Mouse (Mus musculus): ENCODE measurements around the gene Foxl2.

Foxl2 gene

DNA sequence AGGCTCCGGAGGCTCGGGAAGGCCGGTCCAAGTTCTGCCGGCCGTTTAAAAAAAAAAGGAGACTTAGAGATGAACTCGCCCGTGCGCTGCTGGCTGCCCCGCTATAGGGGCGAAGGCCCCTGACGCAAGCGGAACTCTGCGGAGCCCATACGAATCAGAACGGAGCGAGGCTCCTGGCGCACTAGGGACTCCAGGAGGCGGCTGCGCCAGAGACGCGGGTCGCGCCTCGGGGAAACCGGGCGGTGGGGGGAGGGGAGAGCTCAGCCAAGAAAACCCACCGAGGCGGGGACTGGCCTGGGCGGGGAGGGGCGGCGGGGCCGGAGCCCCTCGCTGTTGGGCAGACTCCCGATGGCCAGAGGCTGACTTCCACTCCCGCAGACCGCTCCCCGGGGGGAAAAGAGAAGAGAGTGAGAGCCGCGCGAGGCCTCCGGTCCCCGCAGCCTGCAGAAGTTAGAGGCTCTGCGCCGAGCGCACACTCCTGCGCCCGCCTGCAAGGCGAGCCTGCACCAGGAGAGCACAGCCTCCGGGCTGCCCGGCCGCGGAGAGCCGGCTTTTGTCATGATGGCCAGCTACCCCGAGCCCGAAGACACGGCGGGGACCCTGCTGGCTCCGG lies at the start of gene Foxl2:
Gene Foxl2, plus strand, starts transcription at position 186 of the 613 bp plus-strand sequence.
- in situ Hi-C loops (cut with MboI; ENCODE audit: unreplicated experiment in 2 of 2), result loop anchor here in 1 of 2 experiments (25.0 kb wide), 1 partner anchor 543 kb away; the partner anchor contains the start of gene Rbp1

- in situ Hi-C loops (cut with MboI; ENCODE audit: unreplicated experiment in 2 of 2), result no loop called here
Observed at GRCm38 (mm10) chr9:98920629-98921523, 34.2 kb upstream of the Foxl2 start.

- in situ Hi-C loops (cut with MboI; ENCODE audit: unreplicated experiment in 2 of 2), result no loop called here
Observed at GRCm38 (mm10) chr9:98923119-98923518, 32.0 kb upstream of the Foxl2 start.

- in situ Hi-C loops (cut with MboI; ENCODE audit: unreplicated experiment in 2 of 2), result no loop called here
Observed at GRCm38 (mm10) chr9:98924183-98924582, 30.9 kb upstream of the Foxl2 start.

GRCm38 (mm10) chr9:98929496-98929895 lies 25.6 kb upstream of the Foxl2 start:
- in situ Hi-C loops (cut with MboI; ENCODE audit: unreplicated experiment in 2 of 2), result no loop called here

- in situ Hi-C loops (cut with MboI; ENCODE audit: unreplicated experiment in 2 of 2), result no loop called here
Observed at GRCm38 (mm10) chr9:98932931-98933330, 22.2 kb upstream of the Foxl2 start.

DNA sequence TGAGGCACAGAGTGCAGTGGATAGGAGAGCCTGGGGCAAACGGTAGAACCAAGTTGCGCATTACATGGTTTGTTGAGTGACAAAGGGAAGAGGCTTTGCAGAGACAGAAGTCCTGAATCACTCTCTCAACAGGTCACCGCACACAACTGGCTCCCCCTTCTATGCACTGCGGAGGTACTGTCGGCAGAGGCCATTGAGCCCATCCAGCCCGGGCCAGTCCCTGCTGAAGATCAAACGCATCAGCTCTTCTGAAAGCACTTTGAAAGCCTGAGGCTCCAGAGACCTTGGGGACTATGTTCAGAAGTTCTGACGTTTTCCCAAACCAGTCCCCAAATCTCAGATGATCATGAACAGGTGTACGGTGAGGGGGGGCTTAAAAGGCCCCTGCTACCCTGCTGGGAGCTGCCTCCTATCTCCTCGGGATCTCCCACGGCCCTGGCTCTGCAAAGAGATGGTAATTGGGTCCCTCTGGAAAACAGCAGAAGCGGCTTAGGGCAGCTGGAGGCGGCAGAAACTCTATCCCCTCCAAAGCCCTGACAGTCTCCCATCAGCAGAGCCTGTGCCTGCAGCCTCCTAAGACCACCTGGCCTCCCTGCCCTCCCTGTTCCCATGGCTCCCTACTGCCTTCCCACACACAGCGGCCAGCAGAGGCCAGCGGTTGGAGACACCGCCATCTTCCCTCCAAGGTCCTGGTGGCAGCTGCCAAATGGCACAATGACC lies 19.7 kb upstream of the Foxl2 start:
- in situ Hi-C loops (cut with MboI; ENCODE audit: unreplicated experiment in 2 of 2), result no loop called here

- in situ Hi-C loops (cut with MboI; ENCODE audit: unreplicated experiment in 2 of 2), result no loop called here
Observed at GRCm38 (mm10) chr9:98939290-98939689, 15.8 kb upstream of the Foxl2 start.

GRCm38 (mm10) chr9:98952171-98953050 lies 2.7 kb upstream of the Foxl2 start:
- in situ Hi-C loops (cut with MboI; ENCODE audit: unreplicated experiment in 2 of 2), result loop anchor here in 1 of 2 experiments (25.0 kb wide), 1 partner anchor 540 kb away; the partner anchor contains the start of gene Rbp1

DNA sequence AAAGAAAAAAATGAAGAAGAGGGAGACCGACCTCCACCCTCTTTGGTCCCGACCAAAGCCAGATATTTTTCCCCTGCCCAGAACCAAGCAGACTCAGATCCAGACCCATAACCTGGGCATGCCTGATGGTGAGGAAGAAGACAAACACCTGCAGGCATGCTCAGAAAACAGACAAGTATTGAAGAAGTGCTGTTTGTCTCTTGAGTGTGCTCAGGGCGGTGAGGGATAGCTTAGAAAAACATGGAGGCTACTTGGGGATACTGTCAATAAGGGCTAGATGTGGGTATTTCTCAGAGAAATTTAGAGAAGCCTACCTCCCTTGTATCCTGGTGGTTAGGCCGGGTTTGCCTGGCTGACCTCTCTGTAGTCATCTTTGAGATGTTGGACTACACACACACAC lies 1.8 kb upstream of the Foxl2 start:
- in situ Hi-C loops (cut with MboI; ENCODE audit: unreplicated experiment in 2 of 2), result loop anchor here in 1 of 2 experiments (25.0 kb wide), 1 partner anchor 541 kb away; the partner anchor contains the start of gene Rbp1

GRCm38 (mm10) chr9:98953830-98954229 lies 1.3 kb upstream of the Foxl2 start:
- in situ Hi-C loops (cut with MboI; ENCODE audit: unreplicated experiment in 2 of 2), result loop anchor here in 1 of 2 experiments (25.0 kb wide), 1 partner anchor 542 kb away; the partner anchor contains the start of gene Rbp1

GRCm38 (mm10) chr9:98954391-98955102 lies 541 bp upstream of the Foxl2 start:
- in situ Hi-C loops (cut with MboI; ENCODE audit: unreplicated experiment in 2 of 2), result loop anchor here in 1 of 2 experiments (25.0 kb wide), 1 partner anchor 542 kb away; the partner anchor contains the start of gene Rbp1

GRCm38 (mm10) chr9:98955716-98956224 lies 682 bp downstream of the Foxl2 start:
- in situ Hi-C loops (cut with MboI; ENCODE audit: unreplicated experiment in 2 of 2), result loop anchor here in 1 of 2 experiments (25.0 kb wide), 1 partner anchor 543 kb away; the partner anchor contains the start of gene Rbp1

- in situ Hi-C loops (cut with MboI; ENCODE audit: unreplicated experiment in 2 of 2), result loop anchor here in 1 of 2 experiments (25.0 kb wide), 1 partner anchor 544 kb away; the partner anchor contains the start of gene Rbp1
Observed at GRCm38 (mm10) chr9:98956591-98957381, 1.7 kb downstream of the Foxl2 start.

DNA sequence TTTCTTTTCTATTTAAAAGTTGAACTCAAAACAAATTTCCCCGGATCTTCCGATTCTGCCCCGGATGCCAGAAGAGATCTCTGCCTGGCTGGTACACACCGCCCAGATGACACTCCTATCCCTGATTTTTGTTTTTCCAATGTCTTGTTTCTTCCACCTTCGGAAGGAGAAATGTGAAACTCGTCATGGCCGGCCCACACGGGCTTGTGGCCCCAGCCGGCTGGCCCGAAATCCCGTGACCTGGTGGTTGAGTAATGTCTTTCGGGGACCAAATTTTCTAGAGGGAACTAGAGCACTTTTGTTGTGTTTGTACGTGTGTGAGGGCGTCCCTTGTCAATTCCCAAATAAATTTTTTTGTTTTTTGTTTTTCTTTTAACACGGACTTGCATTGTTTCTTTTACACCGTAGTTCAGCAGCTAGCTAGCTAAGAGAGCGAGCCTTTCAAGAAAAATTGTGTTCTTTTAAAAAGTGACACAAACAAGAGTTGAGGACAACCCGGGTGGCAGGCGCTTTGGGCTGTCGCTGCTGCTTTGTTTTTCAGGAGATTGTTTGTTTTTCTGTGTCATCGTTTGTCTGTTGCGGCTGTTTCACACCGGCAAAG lies 2.8 kb downstream of the Foxl2 start:
- in situ Hi-C loops (cut with MboI; ENCODE audit: unreplicated experiment in 2 of 2), result loop anchor here in 1 of 2 experiments (25.0 kb wide), 1 partner anchor 546 kb away; the partner anchor contains the start of gene Rbp1

DNA sequence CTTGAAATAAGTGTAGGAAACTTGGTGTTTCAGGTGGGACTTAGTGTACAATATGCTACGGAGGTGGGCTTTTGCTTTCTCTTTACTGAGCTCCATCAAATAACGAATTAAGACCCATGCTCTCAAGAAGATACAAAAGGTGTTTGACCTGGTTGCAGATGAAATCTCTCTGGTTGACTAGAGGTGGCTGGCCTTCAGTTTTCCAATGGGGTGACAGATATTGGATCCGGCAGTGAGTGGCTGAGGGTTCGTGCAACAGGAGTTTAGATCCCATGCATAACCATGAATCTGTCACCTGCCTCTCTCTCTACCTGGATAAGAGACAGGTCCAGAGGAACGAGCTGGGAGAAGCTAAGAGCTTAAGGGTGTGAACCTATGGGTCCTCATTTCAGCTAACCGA lies 3.5 kb downstream of the Foxl2 start:
- in situ Hi-C loops (cut with MboI; ENCODE audit: unreplicated experiment in 2 of 2), result loop anchor here in 1 of 2 experiments (25.0 kb wide), 1 partner anchor 546 kb away; the partner anchor contains the start of gene Rbp1

DNA sequence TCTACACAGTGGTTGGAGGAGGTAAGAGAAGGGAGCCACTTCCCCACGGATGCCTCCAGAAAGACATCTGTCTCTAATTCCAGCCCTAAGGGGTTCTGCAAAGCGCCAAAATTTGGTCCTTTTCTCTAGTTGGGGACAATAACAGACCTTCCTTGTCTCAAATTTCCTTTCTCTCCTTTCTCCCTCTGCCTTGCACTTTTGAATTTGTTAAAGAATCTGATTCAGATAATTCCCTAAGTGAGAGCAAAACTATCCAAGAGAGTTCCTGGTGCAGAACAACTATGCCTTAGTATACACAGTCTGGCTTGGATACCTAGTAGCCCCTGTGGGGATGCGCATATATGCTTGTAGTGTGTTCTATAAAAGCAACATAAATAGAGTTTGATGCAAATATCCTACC lies 4.8 kb downstream of the Foxl2 start:
- in situ Hi-C loops (cut with MboI; ENCODE audit: unreplicated experiment in 2 of 2), result loop anchor here in 1 of 2 experiments (25.0 kb wide), 1 partner anchor 548 kb away; the partner anchor contains the start of gene Rbp1

Measured in v-Abl transformed pro-B cells (cell line).